Mouse (Mus musculus) ES-CJ7 (cell line): Measurements from ENCODE around the gene Gipc2.
"Not testable (repeated sequence)": the region's sequence is repeated elsewhere in the genome, so short reads cannot be mapped to it uniquely, and the experiment has no call there.

Experiments
- DNase-seq: peaks from one replicate; pipeline ENCODE4 v3.0.0; 2011; ENCODE audit warnings: low read depth, low spot score

Gipc2 gene

GRCm38 (mm10) chr3:152155296-152155948 lies 10.6 kb downstream of the Gipc2 start:
- DNase-seq = no peak

DNA sequence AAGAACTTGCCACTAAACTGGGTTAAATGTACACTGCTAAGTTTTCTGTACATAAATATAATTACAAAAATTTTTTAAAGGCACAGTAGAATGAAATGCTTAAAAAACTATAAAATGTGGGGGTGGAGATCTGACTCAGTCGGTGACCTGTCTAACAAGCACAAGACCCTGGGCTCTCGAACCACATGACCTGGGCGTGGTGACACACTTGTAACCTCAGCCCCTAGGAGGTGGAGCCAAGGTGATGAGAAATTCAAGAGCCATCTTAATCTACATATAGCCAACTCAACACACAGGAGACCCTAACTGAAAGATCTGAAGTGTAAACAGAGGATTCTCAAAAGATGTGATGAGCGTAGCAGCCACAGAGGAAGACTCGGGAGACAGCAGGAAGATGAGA lies 11.9 kb downstream of the Gipc2 start:
- no peak for DNase-seq

DNA sequence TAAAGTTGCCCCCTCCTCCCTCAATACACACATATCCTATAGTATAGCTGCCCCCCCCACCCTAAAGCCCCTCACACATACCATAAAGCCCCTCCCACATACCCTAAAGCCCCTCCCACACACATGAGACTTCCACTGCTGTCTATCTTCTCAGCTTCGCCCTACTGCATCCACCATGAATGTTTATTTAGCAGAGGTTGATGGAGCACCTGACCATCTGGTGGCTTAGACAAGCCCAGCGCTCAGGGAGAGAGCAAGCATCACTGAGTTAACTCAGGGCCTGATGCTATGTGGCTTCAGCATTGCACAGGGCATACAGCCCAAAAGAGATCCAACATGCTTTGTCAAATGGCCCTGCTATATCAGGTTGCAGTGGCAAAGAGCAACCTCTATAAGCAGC lies 12.9 kb downstream of the Gipc2 start:
- no peak for DNase-seq

- DNase-seq = no peak
Measured at GRCm38 (mm10) chr3:152152483-152152804, 13.6 kb downstream of the Gipc2 start.

GRCm38 (mm10) chr3:152151725-152152482 lies 14.1 kb downstream of the Gipc2 start:
- no peak for DNase-seq

- DNase-seq = no peak
Measured at GRCm38 (mm10) chr3:152149863-152150262, 16.2 kb downstream of the Gipc2 start.

DNA sequence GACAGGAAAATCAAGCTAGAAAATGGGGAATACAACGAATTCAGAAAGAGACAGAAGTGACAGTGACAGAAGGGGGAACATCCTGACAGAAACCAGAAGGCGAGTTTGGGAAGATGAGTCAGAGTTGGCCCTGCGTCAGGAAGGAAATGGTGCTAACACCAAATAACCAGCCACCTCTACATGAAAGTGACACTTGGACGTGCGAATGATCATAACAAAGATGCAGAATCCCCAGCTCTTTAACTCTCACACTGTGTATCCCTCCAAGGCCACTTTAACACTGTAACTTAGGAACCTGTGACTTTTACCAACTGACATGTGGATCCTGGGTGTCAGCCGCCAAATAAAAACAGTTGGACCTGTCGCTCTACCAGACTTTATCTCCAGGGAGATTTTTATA lies 16.6 kb downstream of the Gipc2 start:
- no peak for DNase-seq

DNA sequence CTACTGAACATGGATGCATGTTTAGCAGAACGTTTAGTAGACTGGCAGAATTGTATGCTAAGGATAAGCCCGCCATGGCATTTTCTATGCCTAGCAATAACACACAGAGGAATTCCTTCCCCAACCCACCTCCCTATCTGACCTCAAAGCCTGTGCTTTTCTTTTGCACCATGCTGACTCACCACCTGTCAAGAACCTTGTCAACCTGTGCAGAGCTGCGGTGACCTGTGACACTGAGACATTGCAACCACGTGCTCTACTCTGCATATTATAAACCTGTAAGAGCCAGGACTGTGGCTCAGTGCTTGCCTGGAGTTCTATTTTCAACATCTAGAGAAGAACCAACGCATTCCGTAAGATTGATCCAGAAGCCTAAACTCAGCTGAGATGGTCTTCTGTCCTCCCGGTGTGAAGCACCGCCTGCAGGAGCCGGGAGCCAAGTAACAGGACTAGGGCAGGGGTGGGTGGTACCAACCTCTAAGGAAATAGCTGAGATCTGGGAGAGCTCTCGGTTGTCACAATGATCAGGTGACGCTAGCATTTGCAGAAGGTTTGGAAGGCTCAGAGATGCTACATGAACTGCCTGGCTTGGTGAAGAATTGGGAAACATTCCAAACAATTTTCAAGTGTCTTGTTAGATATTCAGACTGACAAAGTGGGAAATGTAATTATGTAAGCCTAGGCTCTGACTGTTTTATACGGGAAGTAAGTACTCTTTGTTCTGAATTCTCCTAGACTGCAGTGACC lies 18.8 kb downstream of the Gipc2 start:
- DNase-seq = no peak

DNA sequence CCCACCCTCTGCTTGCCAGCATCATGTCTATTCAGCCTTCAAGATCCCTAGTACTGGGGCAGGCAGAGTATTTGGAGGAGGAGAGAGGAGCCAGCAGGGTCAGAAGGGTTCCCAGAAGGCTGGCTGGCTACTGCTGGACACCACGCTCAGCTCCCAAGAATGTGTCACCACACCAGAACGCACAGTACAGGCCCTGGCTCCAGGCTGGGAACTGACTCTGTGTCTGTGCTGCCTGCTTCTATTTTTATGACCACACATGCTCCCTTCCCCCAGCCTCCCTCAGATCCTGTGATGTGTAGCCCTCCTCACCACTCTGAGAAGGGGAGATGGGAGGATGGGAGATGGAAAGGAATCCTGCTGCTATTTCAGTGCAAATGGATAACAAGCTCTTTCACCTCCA lies 20.8 kb downstream of the Gipc2 start:
- no peak for DNase-seq

- no peak for DNase-seq
Measured at GRCm38 (mm10) chr3:152142989-152143695, 22.9 kb downstream of the Gipc2 start.

GRCm38 (mm10) chr3:152142146-152142545 lies 23.9 kb downstream of the Gipc2 start:
- no peak for DNase-seq

GRCm38 (mm10) chr3:152139308-152139707 lies 26.7 kb downstream of the Gipc2 start:
- not testable (repeated sequence) for DNase-seq

DNA sequence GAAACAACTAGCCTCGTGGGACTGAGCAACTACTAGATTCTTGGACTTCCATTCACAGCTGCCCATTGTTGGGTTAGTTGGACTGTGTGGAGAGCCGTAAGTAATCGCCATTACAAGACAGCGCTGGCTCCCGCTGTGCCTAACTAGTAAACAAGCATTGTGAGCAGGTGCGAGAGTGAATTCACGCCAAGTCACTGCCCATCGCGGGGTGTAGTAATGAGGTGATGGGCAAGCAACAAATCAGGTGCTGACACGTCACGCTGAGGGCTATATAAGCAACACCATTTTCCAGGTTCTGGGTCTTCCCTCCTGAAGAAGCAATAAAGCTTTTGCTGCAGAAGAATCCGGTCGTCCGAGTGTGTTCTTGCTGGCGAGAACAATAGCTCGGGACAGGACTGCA lies 29.9 kb downstream of the Gipc2 start:
- not testable (repeated sequence) for DNase-seq

DNA sequence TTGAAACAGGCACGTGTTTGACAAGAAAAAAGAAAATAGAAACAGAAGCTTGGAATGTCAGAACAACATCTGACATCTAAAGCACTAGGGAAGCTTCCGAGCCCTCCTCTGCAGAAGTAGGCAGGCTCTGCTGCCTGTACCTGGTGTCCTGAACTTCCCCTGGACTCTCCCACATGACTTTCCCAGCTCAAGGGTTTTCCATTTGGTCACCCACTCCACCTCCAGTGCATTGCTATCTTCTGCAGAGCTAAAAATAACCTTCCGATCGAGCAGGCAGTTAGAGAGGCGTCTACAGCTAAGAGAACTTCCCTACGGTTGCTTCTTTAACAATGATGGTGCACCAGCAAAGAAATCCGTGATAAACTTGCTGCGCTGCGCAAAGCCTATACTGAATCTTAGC lies 32.4 kb downstream of the Gipc2 start:
- DNase-seq = no peak

DNA sequence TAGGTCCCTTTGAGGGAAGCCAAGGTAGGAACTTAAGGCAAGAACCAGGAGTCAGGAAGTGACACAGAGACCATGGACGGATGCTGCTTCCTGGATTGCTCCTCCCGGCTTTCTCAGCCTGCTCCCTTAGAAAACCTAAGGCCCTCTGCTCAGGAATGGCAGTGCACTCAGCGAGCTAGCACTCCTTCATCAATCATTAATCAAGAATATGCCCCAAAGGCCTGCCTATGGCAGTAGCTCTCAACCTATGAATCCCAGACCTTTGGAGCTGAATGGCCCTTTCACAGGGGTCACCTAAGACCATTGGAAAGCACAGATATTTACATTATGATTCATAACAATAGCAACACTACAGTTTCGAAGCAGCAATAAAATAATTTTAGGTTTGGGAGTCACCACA lies 35.1 kb downstream of the Gipc2 start:
- no peak for DNase-seq

- DNase-seq = not testable (repeated sequence)
Measured at GRCm38 (mm10) chr3:152129426-152129825, 36.6 kb downstream of the Gipc2 start.

DNA sequence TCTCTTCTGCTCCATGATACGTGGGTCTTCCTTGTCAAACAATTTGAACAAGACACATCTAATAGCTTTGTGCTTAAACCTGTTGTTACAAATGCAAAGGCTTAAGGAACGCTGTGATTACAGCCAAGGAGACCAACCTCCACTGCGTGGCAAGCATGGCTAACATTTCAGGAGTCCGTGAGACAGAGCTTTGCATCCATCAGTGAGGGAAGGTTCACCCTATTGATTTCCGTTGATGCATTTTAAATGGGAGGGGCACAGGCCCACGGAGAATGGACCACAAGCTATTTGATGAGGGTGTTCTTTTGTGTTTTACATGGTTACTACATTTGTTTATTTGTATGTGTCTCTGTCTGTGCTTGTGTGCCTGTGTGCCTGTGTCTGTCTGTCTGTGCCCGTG lies 37.4 kb downstream of the Gipc2 start:
- DNase-seq = no peak

GRCm38 (mm10) chr3:152127144-152127543 lies 38.9 kb downstream of the Gipc2 start:
- no peak for DNase-seq

GRCm38 (mm10) chr3:152122720-152123119 lies 43.3 kb downstream of the Gipc2 start:
- DNase-seq = peak; percentile 23

DNA sequence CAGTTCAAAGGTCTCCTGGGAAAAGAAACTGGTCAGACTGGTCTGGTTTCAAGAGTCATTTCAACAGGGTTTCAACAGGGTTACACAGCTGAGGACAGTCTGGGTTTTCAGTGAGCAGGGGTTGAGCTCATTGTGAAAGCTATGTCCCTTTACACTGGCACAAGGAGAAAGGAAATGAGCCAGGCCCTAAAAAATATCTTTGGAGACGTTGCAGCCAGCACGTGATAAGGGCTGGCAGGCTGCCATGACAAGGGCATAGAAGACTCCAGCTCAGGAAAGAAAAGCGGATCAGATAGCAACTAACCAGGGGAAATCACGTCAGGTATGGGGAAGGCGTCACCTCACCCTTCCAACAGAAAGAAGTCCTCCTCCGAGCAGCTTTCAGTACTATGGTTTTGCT lies 43.9 kb downstream of the Gipc2 start:
- DNase-seq = no peak

GRCm38 (mm10) chr3:152121169-152122009 lies 44.6 kb downstream of the Gipc2 start:
- no peak for DNase-seq
